Mouse (Mus musculus) adrenal gland (tissue): ENCODE results near the gene Atg2a.

ENCODE experiments used
- microRNA-seq, 2 experiments: library from miRNA; unstranded; fragments of <30 nt; microRNA quantifications; one replicate each; pipeline ENCODE4; 2019

The Atg2a gene

Small RNA genes lying within 50 kb of the gene (microRNA-seq; reads per million reads assigned to microRNA genes)
- gene Mir192, result 41.9 to 54.1 reads per million in 2 experiments
- 30.1 to 36.9 reads per million in 2 experiments for gene Mir194-2
